Mouse (Mus musculus): ENCODE results near the gene Dnhd1. TPM values are rescaled to one million over a fixed set of nuclear protein-coding genes. Genes with fewer than 3 reads are reported as not detected.
A peak's percentile ranks its signal among the peaks of the same experiment; 100 is the strongest.
"Not testable (repeated sequence)": the region's sequence is repeated elsewhere in the genome, so short reads cannot be mapped to it uniquely, and the experiment has no call there.

Gene Dnhd1
- total and polyA plus RNA-seq, 3 experiments, result 0.02 to 2.2 (median 2.1) TPM

GRCm38 (mm10) chr7:105740851-105741250 lies 90.2 kb downstream of the Dnhd1 start:
- Histone ChIP-seq H3K4me3 (ENCODE audit: low read depth, low read length) (no peak overlapping the region), H3K27me3 (ENCODE audit: insufficient read depth, low read length) (no peaks in the 10 kb centered on the region), H3K36me3 (replicated peaks) (peaks cover 52% of the 10 kb centered on the region), H3K4me1 (ENCODE audit: insufficient read depth, low read depth, low read length) (peaks cover 76% of the 10 kb centered on the region), H3K9me3 (replicated peaks) (no peaks in the 10 kb centered on the region)
- TF ChIP-seq GATA2 (IDR thresholded peaks at IDR 0.05; ENCODE audit: borderline replicate concordance, low read depth, low read length) (no peak), POLR2AphosphoS5 (IDR thresholded peaks at IDR 0.05; ENCODE audit: insufficient replicate concordance, low read depth, low read length) (no peak)
- DNase-seq (ENCODE audit: low spot score) (no peak), ATAC-seq (ENCODE audit: extremely low read depth, insufficient number of reproducible peaks, low FRiP score, poor library complexity, severe bottlenecking) (no peak)

GRCm38 (mm10) chr7:105741978-105742377 lies 91.4 kb downstream of the Dnhd1 start:
- peaks cover 63% of the 10 kb centered on the region for H3K36me3 ChIP-seq (replicated peaks)
- H3K4me1 ChIP-seq (ENCODE audit: insufficient read depth, low read depth, low read length), result peaks cover 75% of the 10 kb centered on the region
- DNase-seq (ENCODE audit: low spot score), result no peak

DNA sequence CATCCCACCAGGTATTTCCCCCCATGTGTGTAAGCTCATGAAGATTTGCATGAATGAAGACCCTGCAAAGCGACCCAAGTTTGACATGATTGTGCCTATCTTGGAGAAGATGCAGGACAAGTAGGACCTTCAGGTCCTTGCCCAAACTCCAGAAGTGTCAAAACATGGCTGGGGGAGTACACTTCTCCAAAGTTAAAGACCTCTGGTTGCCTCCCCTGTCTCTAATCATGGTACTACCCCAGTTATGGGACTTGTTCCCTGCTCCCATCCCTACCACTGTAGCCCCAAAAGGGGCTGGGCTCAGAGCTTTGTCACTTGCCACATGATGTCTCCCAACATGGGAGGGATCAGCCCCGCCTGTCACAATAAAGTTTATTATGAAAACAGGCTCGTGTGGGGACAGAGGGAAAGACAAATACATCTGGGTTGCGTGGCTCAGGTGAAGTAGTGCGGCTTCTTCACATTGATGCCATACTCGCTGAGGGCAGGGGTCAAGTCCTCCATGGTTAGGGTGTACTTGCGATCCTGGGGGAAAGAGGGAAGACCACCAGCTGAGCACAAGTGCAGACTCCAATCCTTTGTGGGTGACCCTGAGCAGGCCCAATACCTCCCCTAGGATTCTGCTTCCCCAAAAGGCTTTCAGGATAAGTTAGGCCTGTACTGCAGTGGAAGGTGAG lies 92.0 kb downstream of the Dnhd1 start:
- H3K9me3 ChIP-seq (replicated peaks); DNase-seq (ENCODE audit: low spot score); H3K27me3 ChIP-seq (ENCODE audit: insufficient read depth, low read length); ATAC-seq (ENCODE audit: extremely low read depth, insufficient number of reproducible peaks, low FRiP score, poor library complexity, severe bottlenecking): not testable (repeated sequence)
- Histone ChIP-seq H3K36me3 (replicated peaks) (peaks cover 70% of the 10 kb centered on the region), H3K4me1 (ENCODE audit: insufficient read depth, low read depth, low read length) (peaks cover 69% of the 10 kb centered on the region), H3K4me3 (ENCODE audit: low read depth, low read length) (peak overlapping the region; percentile 98; the same call in 1 of the 2 replicates)

More at GRCm38 (mm10) chr7:105741978-105742377, 91.4 kb downstream of the Dnhd1 start:
- no peak overlapping the region for H3K4me3 ChIP-seq (ENCODE audit: low read depth, low read length)
- TF ChIP-seq TAL1 (conservative IDR thresholded peaks at IDR 0.05; ENCODE audit: low read depth, low read length), result no peak
- no peak for TF ChIP-seq GATA1 (IDR thresholded peaks at IDR 0.05; ENCODE audit: borderline replicate concordance, low read length)
- TF ChIP-seq GATA2 (IDR thresholded peaks at IDR 0.05; ENCODE audit: borderline replicate concordance, low read depth, low read length), result no peak
- no peak for TF ChIP-seq CTCF (IDR thresholded peaks at IDR 0.05; ENCODE audit: low read depth, low read length)
- no peak for TF ChIP-seq POLR2AphosphoS5 (IDR thresholded peaks at IDR 0.05; ENCODE audit: insufficient replicate concordance, low read depth, low read length)
- no peaks in the 10 kb centered on the region for H3K9me3 ChIP-seq (replicated peaks)
- no peaks in the 10 kb centered on the region for H3K27me3 ChIP-seq (ENCODE audit: insufficient read depth, low read length)
- ATAC-seq (ENCODE audit: extremely low read depth, insufficient number of reproducible peaks, low FRiP score, poor library complexity, severe bottlenecking), result no peak

- Histone ChIP-seq H3K4me1 (ENCODE audit: insufficient read depth, low read depth, low read length) (peaks cover 62% of the 10 kb centered on the region), H3K4me3 (ENCODE audit: low read depth, low read length) (peak overlapping the region; percentile 98), H3K36me3 (replicated peaks) (peaks cover 77% of the 10 kb centered on the region)
- not testable (repeated sequence) for DNase-seq (ENCODE audit: low spot score); H3K27me3 ChIP-seq (ENCODE audit: insufficient read depth, low read length); H3K9me3 ChIP-seq (replicated peaks); ATAC-seq (ENCODE audit: extremely low read depth, insufficient number of reproducible peaks, low FRiP score, poor library complexity, severe bottlenecking)
- 0 out of 2 replicates have a peak, but pooled peaks have one; percentile 65 for TF ChIP-seq POLR2AphosphoS5 (IDR thresholded peaks at IDR 0.05; ENCODE audit: insufficient replicate concordance, low read depth, low read length)
These were observed 92.8 kb downstream of the Dnhd1 start for GRCm38 (mm10) chr7:105743246-105743925.

DNA sequence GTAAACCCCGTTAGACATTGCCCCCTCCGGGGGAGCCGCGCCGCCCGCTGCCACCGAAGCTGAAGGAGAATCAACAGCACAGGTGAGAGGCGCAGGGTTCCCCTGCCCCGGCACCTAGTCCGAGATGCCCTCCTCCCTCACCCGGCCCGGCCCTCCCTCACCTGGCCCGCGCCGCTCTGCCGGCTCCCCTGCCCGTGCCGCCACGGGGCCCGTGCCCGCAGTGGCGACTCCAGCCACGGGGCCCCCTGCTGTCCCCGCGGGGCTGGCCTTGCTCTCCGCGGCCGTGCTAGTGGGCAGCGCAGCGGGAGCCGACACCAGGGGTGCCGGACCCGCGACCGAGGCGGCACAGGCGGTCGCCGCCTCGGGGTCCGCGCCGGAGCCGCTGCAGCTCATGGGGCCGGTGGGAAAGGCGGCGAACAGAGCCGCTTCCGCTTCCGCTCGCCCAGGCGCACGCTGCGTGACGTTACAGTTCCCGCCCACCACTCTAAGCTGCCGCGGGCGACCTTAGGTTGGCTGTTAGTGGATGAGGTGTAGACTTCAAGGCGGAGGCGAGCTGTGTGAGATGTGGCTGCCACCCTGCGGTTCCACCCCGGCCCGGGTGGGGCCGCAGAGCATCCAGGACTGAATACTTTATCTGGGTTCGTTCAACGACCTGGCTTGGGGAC lies 93.4 kb downstream of the Dnhd1 start, which contains the start of gene Taf10:
Gene Taf10 (minus strand): TSS at position 436 of the 665 bp plus-strand sequence.
- peaks cover 78% of the 10 kb centered on the region for H3K36me3 ChIP-seq (replicated peaks)
- ATAC-seq (ENCODE audit: extremely low read depth, insufficient number of reproducible peaks, low FRiP score, poor library complexity, severe bottlenecking) (peak; percentile 98), DNase-seq (ENCODE audit: low spot score) (peak; percentile 93)
- H3K4me3 ChIP-seq (ENCODE audit: low read depth, low read length), result peak within 1 kb of the TSS; percentile 98
- TF ChIP-seq GATA1 (IDR thresholded peaks at IDR 0.05; ENCODE audit: borderline replicate concordance, low read length) (no peak), GATA2 (IDR thresholded peaks at IDR 0.05; ENCODE audit: borderline replicate concordance, low read depth, low read length) (no peak), POLR2AphosphoS5 (IDR thresholded peaks at IDR 0.05; ENCODE audit: insufficient replicate concordance, low read depth, low read length) (no peak), CTCF (IDR thresholded peaks at IDR 0.05; ENCODE audit: low read depth, low read length) (no peak), TAL1 (conservative IDR thresholded peaks at IDR 0.05; ENCODE audit: low read depth, low read length) (no peak)
- no peaks in the 10 kb centered on the region for H3K9me3 ChIP-seq (replicated peaks)
- peaks cover 55% of the 10 kb centered on the region for H3K4me1 ChIP-seq (ENCODE audit: insufficient read depth, low read depth, low read length)
- H3K27me3 ChIP-seq (ENCODE audit: insufficient read depth, low read length), result no peaks in the 10 kb centered on the region

DNA sequence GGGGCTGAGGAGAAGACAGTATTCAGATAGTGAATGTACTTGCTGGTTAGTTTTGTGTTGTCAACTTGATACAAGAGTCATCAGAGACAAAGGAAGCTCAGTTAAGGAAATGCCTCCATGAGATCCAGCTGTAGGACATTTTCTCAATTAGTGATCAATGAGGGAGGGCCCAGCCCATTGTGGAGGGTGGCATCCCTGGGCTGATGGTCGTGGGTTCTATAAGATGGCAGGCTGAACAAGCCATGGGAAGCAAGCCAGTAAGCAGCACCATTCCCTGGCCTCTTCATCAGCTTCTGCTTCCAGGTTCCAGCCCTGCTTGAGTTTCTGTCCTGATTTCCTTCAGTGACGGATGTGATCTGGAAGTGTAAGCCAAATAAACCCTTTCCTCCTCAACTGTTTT lies 97.1 kb downstream of the Dnhd1 start:
- ATAC-seq (ENCODE audit: extremely low read depth, insufficient number of reproducible peaks, low FRiP score, poor library complexity, severe bottlenecking) (no peak), DNase-seq (ENCODE audit: low spot score) (no peak)
- Histone ChIP-seq H3K36me3 (replicated peaks) (peaks cover 62% of the 10 kb centered on the region), H3K4me3 (ENCODE audit: low read depth, low read length) (no peak overlapping the region), H3K27me3 (ENCODE audit: insufficient read depth, low read length) (no peaks in the 10 kb centered on the region), H3K9me3 (replicated peaks) (no peaks in the 10 kb centered on the region), H3K4me1 (ENCODE audit: insufficient read depth, low read depth, low read length) (peaks cover 40% of the 10 kb centered on the region)
- TF ChIP-seq GATA1 (IDR thresholded peaks at IDR 0.05; ENCODE audit: borderline replicate concordance, low read length) (no peak), CTCF (IDR thresholded peaks at IDR 0.05; ENCODE audit: low read depth, low read length) (no peak)

Measured in G1E (cell line).